Mouse (Mus musculus) MEL (cell line): ENCODE data around the gene Vac14. TPM values are rescaled to one million over a fixed set of nuclear protein-coding genes. Genes with fewer than 3 reads are reported as not detected.
"Not testable (repeated sequence)": the region's sequence is repeated elsewhere in the genome, so short reads cannot be mapped to it uniquely, and the experiment has no call there.

Experiments
- DNase-seq: peaks from one replicate; pipeline ENCODE4 v3.0.0; 2011; ENCODE audit warnings: low read depth, low spot score
- H3K27ac ChIP-seq: 2 replicates; pipeline ENCODE4 v1.5.1; 2012; ENCODE audit warnings: low read depth, mild to moderate bottlenecking, control low read depth, low read length, moderate library complexity; ENCODE audit not compliant: control insufficient read depth
- H3K27me3 ChIP-seq, 2 experiments: fragments of 150-350 bp in 1 of 2; sonication (generic) in 1 of 2; 2 replicates each; pipeline ENCODE4 v1.6.1; 2012; ENCODE audit warnings: low read length in 2 of 2, mild to moderate bottlenecking in 2 of 2, improper control_type of control experiment in 1 of 2, moderate library complexity in 1 of 2; ENCODE audit not compliant: insufficient read depth in 2 of 2, control insufficient read depth in 1 of 2
- H3K36me3 ChIP-seq, 2 experiments: 2 replicates each; pipeline ENCODE4 v1.6.1; 2012 to 2014; ENCODE audit warnings: low read length in 2 of 2, improper control_type of control experiment in 1 of 2, inconsistent platforms in 1 of 2, mild to moderate bottlenecking in 1 of 2; ENCODE audit not compliant: insufficient read depth in 2 of 2, control insufficient read depth in 1 of 2
- H3K4me1 ChIP-seq, 2 experiments: fragments of 150-350 bp in 1 of 2; sonication (generic) in 1 of 2; 2 replicates each; pipeline ENCODE4 v1.6.1; 2012; ENCODE audit warnings: low read length in 2 of 2, improper control_type of control experiment in 1 of 2, mild to moderate bottlenecking in 1 of 2; ENCODE audit not compliant: insufficient read depth in 2 of 2, control insufficient read depth in 1 of 2
- H3K4me3 ChIP-seq, 2 experiments: fragments of 150-350 bp in 1 of 2; sonication (generic) in 1 of 2; 2 replicates each; pipeline ENCODE4 v1.5.1; 2012; ENCODE audit warnings: low read depth in 2 of 2, low read length in 2 of 2, mild to moderate bottlenecking in 2 of 2, moderate library complexity in 2 of 2, control low read depth in 1 of 2, improper control_type of control experiment in 1 of 2; ENCODE audit not compliant: control insufficient read depth in 1 of 2, insufficient read depth in 1 of 2
- H3K79me2 ChIP-seq: 2 replicates; pipeline ENCODE4 v1.6.1; 2012; ENCODE audit warnings: mild to moderate bottlenecking, low read length, moderate library complexity; ENCODE audit not compliant: control insufficient read depth, poor library complexity, insufficient read depth
- H3K9ac ChIP-seq: 2 replicates; pipeline ENCODE4 v1.6.1; 2012; ENCODE audit warnings: low read depth, mild to moderate bottlenecking, control low read depth, low read length, moderate library complexity; ENCODE audit not compliant: control insufficient read depth, poor library complexity, severe bottlenecking
- H3K9me3 ChIP-seq: fragments of 150-350 bp; sonication (generic); replicated peaks from 2 replicates; pipeline ENCODE4 v1.6.1; 2012; ENCODE audit warnings: mild to moderate bottlenecking, low read length, improper control_type of control experiment, moderate library complexity; ENCODE audit not compliant: insufficient read depth
- E2F4 ChIP-seq: IDR thresholded peaks from 2 replicates; pipeline ENCODE4 v1.6.1; 2011; ENCODE audit warnings: low read depth, low read length, improper control_type of control experiment, borderline replicate concordance
- ELF1 ChIP-seq: IDR thresholded peaks from 2 replicates; pipeline ENCODE4 v1.6.1; 2014; ENCODE audit warnings: low read depth, mild to moderate bottlenecking, inconsistent platforms, low read length, improper control_type of control experiment, moderate library complexity
- HCFC1 ChIP-seq: IDR thresholded peaks from 2 replicates; pipeline ENCODE4 v1.6.1; 2012; ENCODE audit warnings: low read depth, mild to moderate bottlenecking, inconsistent platforms, low read length, improper control_type of control experiment, moderate library complexity
- KAT2A ChIP-seq: conservative IDR thresholded peaks from 2 replicates; pipeline ENCODE4 v1.6.1; 2012; ENCODE audit warnings: low read depth, low read length, improper control_type of control experiment, inconsistent platforms
- MAFK ChIP-seq: IDR thresholded peaks from 2 replicates; pipeline ENCODE4 v1.6.1; 2011; ENCODE audit warnings: low read depth, mild to moderate bottlenecking, low read length, improper control_type of control experiment, borderline replicate concordance
- MEF2A ChIP-seq: IDR thresholded peaks from 2 replicates; pipeline ENCODE4 v1.6.1; 2014; ENCODE audit warnings: low read depth, mild to moderate bottlenecking, inconsistent platforms, low read length, improper control_type of control experiment; ENCODE audit not compliant: poor library complexity, insufficient replicate concordance, severe bottlenecking; ENCODE audit errors: extremely low read depth
- POLR2AphosphoS2 ChIP-seq: IDR thresholded peaks from 2 replicates; pipeline ENCODE4 v1.6.1; 2011; ENCODE audit warnings: low read length, improper control_type of control experiment
- POLR2AphosphoS5 ChIP-seq: IDR thresholded peaks from 2 replicates; pipeline ENCODE4 v1.6.1; 2012; ENCODE audit warnings: low read depth, borderline replicate concordance, mild to moderate bottlenecking, inconsistent platforms, low read length, moderate library complexity, mixed read lengths
- RAD21 ChIP-seq: IDR thresholded peaks from 2 replicates; pipeline ENCODE4 v1.6.1; 2011; ENCODE audit warnings: mild to moderate bottlenecking, low read depth, low read length, improper control_type of control experiment
- RCOR1 ChIP-seq: IDR thresholded peaks from 2 replicates; pipeline ENCODE4 v1.6.1; 2012; ENCODE audit warnings: low read depth, mild to moderate bottlenecking, inconsistent platforms, low read length, improper control_type of control experiment
- SMC3 ChIP-seq: IDR thresholded peaks from 2 replicates; pipeline ENCODE4 v1.6.1; 2011; ENCODE audit warnings: low read depth, low read length, improper control_type of control experiment
- TCF12 ChIP-seq: IDR thresholded peaks from 2 replicates; pipeline ENCODE4 v1.6.1; 2014; ENCODE audit warnings: low read depth, mild to moderate bottlenecking, inconsistent platforms, low read length, improper control_type of control experiment, moderate library complexity
- USF1 ChIP-seq: IDR thresholded peaks from 2 replicates; pipeline ENCODE4 v1.6.1; 2014; ENCODE audit warnings: low read depth, mild to moderate bottlenecking, inconsistent platforms, low read length, improper control_type of control experiment, moderate library complexity
- ZC3H11A ChIP-seq: IDR thresholded peaks from 2 replicates; pipeline ENCODE4 v1.6.1; 2012; ENCODE audit warnings: low read depth, mild to moderate bottlenecking, inconsistent platforms, low read length, improper control_type of control experiment
- ZKSCAN1 ChIP-seq: IDR thresholded peaks from 2 replicates; pipeline ENCODE4 v1.6.1; 2012; ENCODE audit warnings: low read depth, mild to moderate bottlenecking, inconsistent platforms, low read length, improper control_type of control experiment, moderate library complexity
- ZMIZ1 ChIP-seq: IDR thresholded peaks from 2 replicates; pipeline ENCODE4 v1.6.1; 2012; ENCODE audit warnings: low read depth, mild to moderate bottlenecking, inconsistent platforms, low read length, improper control_type of control experiment, moderate library complexity
- ZNF384 ChIP-seq: IDR thresholded peaks from 2 replicates; pipeline ENCODE4 v1.6.1; 2012; ENCODE audit warnings: low read depth, mild to moderate bottlenecking, inconsistent platforms, low read length, improper control_type of control experiment
- polyA plus RNA-seq, 2 experiments: library from polyadenylated mRNA; stranded (reverse) in 1 of 2; unstranded in 1 of 2; fragments of >175 nt in 1 of 2; fragments of >200 nt in 1 of 2; gene quantifications; 2 replicates each; pipeline versions ENCODE4 v1.2.1 to v1.2.4; 2012; ENCODE audit warnings: low replicate concordance in 2 of 2, low read depth in 1 of 2; ENCODE audit not compliant: insufficient read length in 2 of 2, insufficient read depth in 1 of 2, missing spikeins in 1 of 2
- total RNA-seq: library from RNA; depleted of rRNA; stranded (reverse); fragments of 300-350 nt; gene quantifications from 2 replicates; pipeline ENCODE4 v1.2.3, GENCODE M21; 2012

Gene Vac14
- total and polyA plus RNA-seq, 3 experiments, result 31.7 to 86.0 TPM; not detected in 1

GRCm38 (mm10) chr8:110664202-110664896 is 46.0 kb downstream of the Vac14 start:
- Histone ChIP-seq H3K9me3 (no peaks in the 10 kb centered on the region), H3K27ac (no peak overlapping the region), H3K4me1 (peaks cover 0 to under 1% of the 10 kb centered on the region in 2 experiments; a peak in 1 of 4 replicates), H3K79me2 (no peaks in the 10 kb centered on the region), H3K27me3 (no peaks in the 10 kb centered on the region), H3K9ac (no peak overlapping the region), H3K4me3 (no peak overlapping the region), H3K36me3 (peaks cover under 1% of the 10 kb centered on the region in 2 experiments; a peak in 3 of 4 replicates)
- TF ChIP-seq SMC3 (no peak), ZC3H11A (no peak), USF1 (no peak), KAT2A (no peak), HCFC1 (no peak), RCOR1 (no peak), ZKSCAN1 (no peak), MAFK (no peak), ZMIZ1 (no peak), TCF12 (no peak)
- DNase-seq, result no peak

- DNase-seq, result no peak
- H3K79me2 ChIP-seq, result no peaks in the 10 kb centered on the region
- no peak overlapping the region for H3K27ac ChIP-seq
- no peak overlapping the region for H3K9ac ChIP-seq
- H3K9me3 ChIP-seq, result no peaks in the 10 kb centered on the region
- no peak for TF ChIP-seq POLR2AphosphoS2
- TF ChIP-seq RAD21, result no peak
- no peak for TF ChIP-seq E2F4
- no peak for TF ChIP-seq KAT2A
- TF ChIP-seq POLR2AphosphoS5, result no peak
- no peak for TF ChIP-seq MEF2A
- TF ChIP-seq ELF1, result no peak
- no peak for TF ChIP-seq ZNF384
- peaks cover 3 to 4% of the 10 kb centered on the region in 2 experiments for H3K36me3 ChIP-seq
- peaks cover 0 to 3% of the 10 kb centered on the region in 2 experiments; a peak in 2 of 4 replicates for H3K4me1 ChIP-seq
- H3K4me3 ChIP-seq, result no peak overlapping the region
- no peaks in the 10 kb centered on the region for H3K27me3 ChIP-seq
Measured at GRCm38 (mm10) chr8:110665000-110665399, 46.6 kb downstream of the Vac14 start.

DNA sequence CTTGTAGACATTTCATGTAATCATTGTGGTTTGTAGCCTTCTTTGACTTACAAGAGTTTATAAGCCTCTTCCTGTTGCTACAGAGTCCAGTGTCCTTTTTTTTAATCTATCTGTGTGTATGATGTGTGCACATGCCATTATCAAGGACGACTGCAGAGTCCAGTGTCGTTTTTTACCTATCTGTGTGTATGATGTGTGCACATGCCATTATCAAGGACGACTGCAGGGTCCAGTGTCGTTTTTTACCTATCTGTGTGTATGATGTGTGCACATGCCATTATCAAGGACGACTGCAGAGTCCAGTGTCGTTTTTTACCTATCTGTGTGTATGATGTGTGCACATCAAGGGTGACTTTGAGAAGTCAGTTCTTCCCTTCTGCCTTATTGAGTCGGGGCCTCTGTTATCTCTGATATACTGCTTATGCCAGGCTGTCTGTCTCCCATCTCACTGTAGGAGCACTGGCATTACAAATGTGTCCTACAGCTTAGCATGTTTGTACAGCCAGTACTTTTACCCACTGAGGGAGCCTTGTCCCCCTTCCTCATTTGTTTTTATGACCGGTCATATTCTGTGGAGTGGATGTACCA is 49.3 kb downstream of the Vac14 start:
- H3K9ac ChIP-seq, DNase-seq, H3K4me3 ChIP-seq, H3K27me3 ChIP-seq, H3K36me3 ChIP-seq, H3K9me3 ChIP-seq, H3K27ac ChIP-seq, H3K79me2 ChIP-seq, H3K4me1 ChIP-seq: not testable (repeated sequence)
